Mouse (Mus musculus) spleen, postnatal 10 days (tissue): ENCODE data around the gene Zfp52.

Experiments used
- DNase-seq, 2 experiments: peaks; one replicate each; pipeline ENCODE4 v3.0.0; 2021 to 2022; ENCODE audit warnings: low spot score in 2 of 2

Zfp52 gene

DNA sequence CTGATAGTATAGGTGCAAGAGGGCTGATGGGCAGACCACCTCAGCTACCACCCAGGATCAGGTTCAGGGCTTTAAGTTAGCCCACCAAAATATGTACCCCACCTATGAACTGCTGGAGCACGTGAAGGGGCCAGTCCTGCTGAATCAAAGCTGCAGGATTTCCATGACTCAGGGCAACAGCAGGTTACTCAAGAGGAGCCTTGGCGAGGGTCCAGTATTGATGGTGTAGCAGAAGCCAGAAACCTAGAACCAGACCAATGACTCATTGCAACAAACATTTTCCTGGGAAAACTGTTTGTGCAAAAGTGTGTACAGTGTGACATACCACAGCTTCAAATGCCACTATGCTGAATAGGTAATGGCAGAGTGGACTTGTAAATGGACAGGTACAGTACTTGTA is 22.5 kb downstream of the Zfp52 start:
- no peak for DNase-seq

DNA sequence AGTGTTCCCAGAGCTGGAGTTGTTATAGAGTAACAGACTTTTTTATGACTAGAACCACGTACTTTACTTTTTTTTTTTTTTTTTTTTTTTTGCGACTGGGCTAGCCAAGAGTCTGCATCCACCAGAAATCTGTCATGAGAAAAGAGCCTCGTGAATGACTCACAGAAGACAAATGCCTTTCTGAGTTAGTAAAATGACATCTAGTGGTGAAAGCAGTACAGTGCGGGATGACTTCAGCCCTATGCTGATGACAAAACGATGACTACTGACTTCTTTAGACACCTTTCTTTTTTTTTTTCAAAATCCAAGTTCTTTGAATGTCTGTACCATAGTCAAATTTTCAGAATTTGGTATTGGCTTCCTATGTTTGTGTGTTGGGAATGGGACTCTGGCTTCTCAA is 30.9 kb downstream of the Zfp52 start:
- peak in 1 of 2 experiments; percentile 44 for DNase-seq

DNA sequence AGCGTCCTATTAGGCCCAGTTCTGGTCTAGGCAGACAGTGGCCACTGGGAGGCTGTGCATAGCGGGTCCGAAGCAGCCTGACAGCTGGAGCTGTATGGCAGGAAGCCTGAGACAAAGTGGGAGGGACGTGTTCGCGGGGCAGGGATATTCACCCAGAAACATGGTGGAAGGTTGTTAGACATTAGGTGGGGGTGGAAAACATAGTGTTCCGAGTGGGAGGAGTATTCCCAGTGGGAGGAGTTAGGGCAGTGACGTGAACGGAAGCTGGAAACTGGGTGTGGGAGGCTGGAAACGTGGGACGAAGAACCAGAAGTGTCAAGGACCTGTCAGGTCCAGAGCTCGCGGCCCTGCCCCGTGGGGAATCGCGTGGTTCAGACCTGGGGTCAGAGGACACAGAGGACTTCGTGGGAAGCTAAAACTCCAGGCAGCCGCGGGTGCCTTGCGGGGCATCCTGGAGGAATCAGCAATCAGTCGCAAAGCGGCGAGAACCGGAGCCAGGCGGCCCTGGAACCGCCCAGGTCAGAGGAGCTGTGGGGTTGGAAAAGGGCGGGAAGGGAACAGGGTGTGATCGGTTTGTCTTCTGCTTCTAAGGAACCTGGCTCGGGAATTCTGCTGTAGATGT is 31.5 kb downstream of the Zfp52 start, which contains the start of gene Zfp948:
Gene Zfp948 (plus strand): TSS at position 281 of the 622 bp plus-strand sequence.
- peak; percentile 62 to 79 for DNase-seq

DNA sequence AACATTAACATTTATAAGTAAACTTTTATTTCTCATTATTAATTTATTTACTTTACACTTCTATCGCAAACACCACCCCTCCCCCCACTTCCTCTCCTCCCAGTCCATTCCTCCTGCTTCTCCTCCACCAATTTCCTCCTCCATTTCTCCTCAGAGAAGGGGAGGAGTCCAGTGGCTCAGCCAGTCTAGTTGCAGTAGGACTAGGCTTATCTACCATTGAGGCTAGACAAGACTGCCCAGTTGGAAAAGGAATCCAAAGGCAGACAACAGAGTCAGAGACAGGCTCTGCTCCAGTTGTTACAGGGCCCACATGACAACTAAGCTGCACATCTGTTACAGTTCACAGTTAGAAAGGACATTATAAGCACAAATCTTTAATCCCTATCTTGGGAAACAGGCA is 32.4 kb downstream of the Zfp52 start:
- DNase-seq = peak; percentile 11 to 28

DNA sequence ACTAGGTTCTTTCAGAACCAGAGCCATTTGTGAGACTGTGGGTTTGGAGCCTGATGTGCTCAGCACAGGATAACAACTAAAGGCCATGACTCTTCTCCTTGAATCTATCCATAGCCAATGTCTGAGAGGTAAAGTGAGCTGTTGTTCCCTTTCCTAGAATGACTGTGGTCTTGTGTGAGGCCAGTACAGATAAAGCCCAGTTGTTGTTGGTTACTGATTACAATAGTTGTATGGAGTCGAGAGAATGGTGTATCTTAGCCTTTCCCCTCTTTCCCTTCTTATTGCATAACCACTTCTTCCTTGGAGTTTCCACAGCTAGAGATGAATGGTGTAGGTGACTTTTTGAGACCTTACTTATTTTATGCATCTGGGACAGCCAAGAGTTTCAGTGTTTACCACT is 43.7 kb downstream of the Zfp52 start:
- DNase-seq = no peak

DNA sequence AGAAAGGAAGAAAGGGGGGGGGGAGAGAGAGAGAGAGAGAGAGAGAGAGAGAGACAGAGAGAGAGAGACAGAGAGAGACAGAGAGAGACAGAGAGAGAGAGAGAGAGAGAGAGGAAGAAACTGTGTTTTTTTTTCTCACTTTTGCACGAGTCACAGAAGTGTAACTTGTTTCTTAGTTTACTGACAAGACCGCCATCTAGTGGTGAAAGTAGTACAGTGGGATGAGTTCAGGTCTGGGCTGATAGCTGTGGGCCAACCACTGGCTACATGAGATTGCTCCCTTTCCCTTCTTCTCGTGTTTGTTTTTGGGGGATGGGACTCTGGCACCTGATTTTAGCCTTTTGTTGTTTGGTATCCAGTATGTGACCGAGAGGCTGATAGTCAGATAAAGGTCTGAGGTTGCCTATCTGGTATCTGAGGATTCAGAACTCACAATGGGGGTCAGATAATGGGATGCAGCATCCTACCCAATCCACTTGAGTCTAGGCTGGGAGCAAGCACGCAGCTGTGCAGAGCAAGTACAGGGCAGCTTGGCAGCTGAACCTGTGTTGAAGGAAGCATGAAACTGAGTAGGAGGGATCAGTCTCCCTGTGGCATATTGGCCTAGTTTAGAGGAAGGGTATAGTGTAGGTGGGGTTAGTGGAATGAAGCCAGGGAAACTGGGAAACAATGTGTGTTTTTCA is 44.3 kb downstream of the Zfp52 start:
- DNase-seq = peak; percentile 9 to 48

DNA sequence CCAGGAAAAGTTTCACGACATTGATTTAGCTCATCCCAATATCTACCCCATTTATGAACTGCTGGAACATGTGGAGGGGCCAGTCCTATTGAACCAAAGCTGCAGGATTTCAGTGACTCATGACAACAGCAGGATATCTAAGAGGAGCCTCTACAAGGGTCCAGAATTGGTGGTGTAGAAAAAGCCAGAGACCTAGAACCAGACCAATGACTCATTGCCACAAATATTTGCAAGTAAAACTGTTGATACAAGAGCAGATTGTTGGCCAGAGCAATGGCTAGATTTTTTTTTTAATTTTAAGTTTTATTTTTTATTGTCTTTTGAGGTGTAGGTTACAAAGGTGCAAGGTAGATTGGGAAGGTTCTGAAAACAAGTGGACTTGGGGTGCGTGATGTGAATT is 50.2 kb downstream of the Zfp52 start:
- DNase-seq = no peak
